Mouse (Mus musculus) hindbrain, embryonic 12.5 days (tissue): ENCODE measurements around the gene Dtl. TPM values are rescaled to one million over a fixed set of nuclear protein-coding genes. Genes with fewer than 3 reads are reported as not detected.

Source experiments
- ATAC-seq: fragments of 200-750 bp; cut with Nextera tagmentation; 2 replicates; pipeline ENCODE4 v1.8.0; 2017; ENCODE audit warnings: moderate TSS enrichment; ENCODE audit not compliant: low FRiP score
- H3K27ac ChIP-seq: fragments of 300-500 bp; sonication (generic); 2 replicates; pipeline ENCODE4 v1.5.1; 2016; ENCODE audit warnings: mild to moderate bottlenecking
- H3K27me3 ChIP-seq: fragments of 300-500 bp; sonication (generic); 2 replicates; pipeline ENCODE4 v1.6.1; 2016; ENCODE audit warnings: mild to moderate bottlenecking
- H3K36me3 ChIP-seq: fragments of 300-500 bp; sonication (generic); 2 replicates; pipeline ENCODE4 v1.6.1; 2016; ENCODE audit warnings: mild to moderate bottlenecking
- H3K4me1 ChIP-seq: fragments of 300-500 bp; sonication (generic); 2 replicates; pipeline ENCODE4 v1.6.1; 2016
- H3K4me2 ChIP-seq: fragments of 300-500 bp; sonication (generic); replicated peaks from 2 replicates; pipeline ENCODE4 v1.6.1; 2016; ENCODE audit warnings: mild to moderate bottlenecking
- H3K4me3 ChIP-seq: fragments of 300-500 bp; sonication (generic); 2 replicates; pipeline ENCODE4 v1.5.1; 2016; ENCODE audit warnings: mild to moderate bottlenecking
- H3K9ac ChIP-seq: fragments of 300-500 bp; sonication (generic); 2 replicates; pipeline ENCODE4 v1.6.1; 2016; ENCODE audit warnings: mild to moderate bottlenecking, moderate library complexity
- H3K9me3 ChIP-seq: fragments of 300-500 bp; sonication (generic); replicated peaks from 2 replicates; pipeline ENCODE4 v1.6.1; 2016; ENCODE audit warnings: mild to moderate bottlenecking
- WGBS: fragments of 180-500 bp; shearing (Covaris S2); methylation state at CpG from one replicate; pipeline ENCODE4 v1.1.7; 2016; 5-methylcytosine and 5-hydroxymethylcytosine counted together
- polyA plus RNA-seq: library from polyadenylated mRNA; unstranded; fragments of >200 nt; fragmentation: Nextera tagmentation; extraction: Ambion mirVana; gene quantifications from 2 replicates; pipeline ENCODE4 v1.2.1, GENCODE M21; 2016

The Dtl gene
- polyA plus RNA-seq, 1 experiment from 2014 or later: 39.9 TPM

DNA sequence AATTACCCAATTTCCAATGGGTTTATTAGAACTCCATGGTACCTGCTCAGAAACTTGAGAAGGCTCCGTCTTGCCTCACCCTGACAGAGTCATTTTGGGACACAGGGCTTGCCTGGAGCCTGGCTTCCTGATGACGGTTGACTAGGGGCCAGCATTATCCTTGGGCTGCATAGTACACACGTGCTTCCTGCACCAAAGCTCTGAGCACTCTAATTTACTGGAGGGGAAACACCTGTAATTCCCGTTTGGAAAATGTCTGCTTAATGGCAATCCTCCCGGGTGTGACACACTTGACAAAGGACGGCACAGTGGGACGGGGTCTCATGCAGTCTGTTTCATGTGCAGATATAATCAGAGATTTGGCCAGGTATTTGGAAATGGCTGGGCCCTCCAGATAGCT, 84.9 kb downstream of the Dtl start:
- Histone ChIP-seq H3K4me3 (no peak overlapping the region), H3K9me3 (no peaks in the 10 kb centered on the region), H3K27ac (no peak overlapping the region), H3K27me3 (no peaks in the 10 kb centered on the region; the same call in 1 of the 2 replicates), H3K9ac (no peak overlapping the region), H3K4me2 (no peak overlapping the region), H3K4me1 (peaks cover 3% of the 10 kb centered on the region; the same call in 1 of the 2 replicates), H3K36me3 (no peaks in the 10 kb centered on the region)
- 76% methylated on average over 7 of the region's 7 CpGs for WGBS
- no peak for ATAC-seq

Other genes with a start within 250 kb of the Dtl start
- gene Tmem206, start 249.6 kb downstream of the Dtl start, polyA plus RNA-seq: 34.2 and 35.1 TPM in 2 replicates
- 13.9 and 14.9 TPM in 2 replicates for gene Ppp2r5a, start 172.3 kb downstream of the Dtl start, polyA plus RNA-seq
- 64.4 and 68.4 TPM in 2 replicates for gene Ints7, start 92 bp upstream of the Dtl start, polyA plus RNA-seq
- 44.4 and 47.8 TPM in 2 replicates for gene Lpgat1, start 142.3 kb upstream of the Dtl start, polyA plus RNA-seq
- 26.0 and 29.8 TPM in 2 replicates for gene Nek2, start 245.9 kb upstream of the Dtl start, polyA plus RNA-seq